Mouse (Mus musculus) regulatory T cell (primary cell): Measurements from ENCODE around the gene Pabpn1.

Experiments
- in situ Hi-C: fragments of 300-600 bp; cut with MboI, MseI; formaldehyde crosslinking; loops from one replicate; pipeline ENCODE4 v1.15.1; 2025; ENCODE audit warnings: high pct_unique_total_duplicates

The Pabpn1 gene

DNA sequence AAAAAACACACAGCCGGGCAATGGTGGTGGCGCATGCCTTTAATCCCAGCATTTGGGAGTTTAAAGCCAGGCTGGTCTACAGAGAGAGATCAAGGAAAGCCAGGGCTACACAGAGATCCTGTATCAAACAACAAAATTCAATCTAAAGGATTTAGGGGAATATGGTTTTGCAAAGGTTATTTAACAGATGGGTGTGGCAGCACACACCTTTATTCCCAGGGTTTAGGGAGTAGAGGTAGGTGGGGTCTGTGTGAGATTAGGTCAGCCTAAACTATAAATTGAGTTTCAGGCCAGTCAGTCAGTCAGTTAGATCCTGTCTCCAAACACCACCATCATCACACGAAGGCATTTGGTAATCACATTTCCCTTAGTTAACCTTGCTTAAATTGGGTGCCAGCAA is at the start of gene Pabpn1:
Gene Pabpn1 (plus strand): TSS at position 301 of the 400 bp plus-strand sequence.
- in situ Hi-C loops: loop anchor here (25.0 kb wide), 1 partner anchor 695 kb away; the partner anchor contains the start of genes Emc9, Fitm1, Psme1 and Psme2

DNA sequence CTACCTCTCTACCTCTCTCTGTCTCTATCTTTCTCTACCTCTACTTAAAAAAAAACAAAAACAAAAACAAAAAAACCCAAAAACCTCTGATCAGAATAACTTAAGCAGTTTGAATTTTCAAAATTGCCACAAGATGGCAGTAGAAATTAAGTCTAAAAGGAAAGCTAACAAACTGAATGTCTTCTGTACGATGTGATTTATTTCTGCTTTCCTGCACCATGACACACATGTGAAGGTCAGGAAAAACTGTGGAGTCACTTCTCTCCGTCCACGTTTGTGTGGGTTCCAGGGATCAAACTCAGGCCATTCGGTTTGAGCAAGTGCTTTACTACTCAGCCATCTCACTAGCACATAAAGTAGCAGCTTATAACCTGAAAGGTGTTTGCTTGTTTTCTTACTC is 48.8 kb upstream of the Pabpn1 start:
- in situ Hi-C loops: no loop called here

DNA sequence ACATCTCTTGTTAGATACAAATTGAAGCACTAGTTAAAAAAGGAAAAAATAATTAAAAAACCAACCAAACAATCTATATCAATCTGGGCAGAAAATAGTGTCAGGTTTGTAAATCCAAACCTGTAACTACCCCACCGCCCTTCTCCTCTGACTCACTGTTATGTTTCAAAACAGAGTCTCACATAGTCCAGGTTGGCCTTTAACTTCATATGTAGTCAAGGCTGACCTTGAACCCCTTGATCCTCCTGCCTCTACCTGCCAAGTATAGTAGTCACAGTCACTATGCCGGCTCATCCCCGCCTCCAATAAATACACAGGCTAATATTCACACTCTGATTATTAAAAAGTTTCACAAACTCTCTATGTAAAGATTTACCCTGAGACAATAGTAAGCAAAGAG is 36.6 kb upstream of the Pabpn1 start:
- in situ Hi-C loops: no loop called here

DNA sequence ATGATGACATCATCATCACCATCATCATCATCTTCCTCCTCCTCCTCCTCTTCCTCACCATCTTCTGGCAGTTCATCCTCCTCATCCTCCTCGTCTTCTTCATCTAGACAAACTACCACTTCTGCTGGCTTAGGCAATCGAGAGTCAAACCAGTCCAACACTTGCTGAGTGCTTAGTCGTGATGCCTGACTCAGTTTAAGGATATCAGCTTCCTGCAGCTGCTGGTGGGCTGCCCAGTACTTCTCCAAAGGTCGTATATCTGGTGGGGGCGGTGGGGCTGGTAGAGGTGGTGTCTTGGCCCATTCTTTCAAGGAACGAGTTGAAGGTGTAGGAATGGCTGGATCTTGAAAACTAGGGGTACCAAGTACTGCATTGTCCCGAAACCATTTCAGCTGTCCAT is 35.6 kb upstream of the Pabpn1 start:
- in situ Hi-C loops: no loop called here

DNA sequence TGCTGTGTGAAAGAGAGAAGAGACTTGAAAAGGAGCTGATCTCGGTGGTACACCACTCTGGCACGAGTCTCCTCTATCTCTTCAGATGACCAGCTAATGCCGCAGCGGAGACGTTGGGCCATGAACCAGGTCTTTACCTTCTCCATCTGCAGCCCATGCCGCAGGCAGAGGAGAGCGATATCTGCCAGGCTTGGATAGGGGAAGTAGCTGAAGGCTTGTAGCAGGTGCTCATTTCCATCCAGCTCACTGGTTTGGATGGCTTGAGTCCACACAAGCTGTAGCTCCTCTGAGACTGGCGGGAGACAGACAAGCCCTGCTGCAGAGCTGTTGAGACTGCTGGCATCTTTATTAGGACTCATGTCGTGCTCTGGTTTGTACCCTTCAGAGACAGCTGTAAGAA is 34.4 kb upstream of the Pabpn1 start:
- in situ Hi-C loops: no loop called here

DNA sequence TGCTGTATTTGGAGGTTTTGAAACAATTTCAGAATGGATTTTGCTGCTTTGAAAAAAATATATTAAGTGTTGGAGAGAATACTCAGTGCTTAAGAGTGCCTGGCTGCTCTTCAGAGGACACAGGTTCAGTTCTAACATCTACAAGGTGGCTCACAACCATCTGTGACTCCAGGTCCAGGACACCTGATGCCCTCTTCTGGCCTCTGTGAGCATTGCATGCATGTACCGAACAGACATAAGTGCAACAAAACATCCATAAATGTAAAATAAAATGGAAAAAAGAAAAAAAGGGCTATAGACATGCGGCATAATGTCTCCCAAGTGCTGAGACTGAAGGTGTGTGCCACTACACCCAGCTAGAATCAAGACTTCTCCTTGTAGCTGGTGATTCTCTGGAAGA is 31.8 kb upstream of the Pabpn1 start:
- in situ Hi-C loops: no loop called here

DNA sequence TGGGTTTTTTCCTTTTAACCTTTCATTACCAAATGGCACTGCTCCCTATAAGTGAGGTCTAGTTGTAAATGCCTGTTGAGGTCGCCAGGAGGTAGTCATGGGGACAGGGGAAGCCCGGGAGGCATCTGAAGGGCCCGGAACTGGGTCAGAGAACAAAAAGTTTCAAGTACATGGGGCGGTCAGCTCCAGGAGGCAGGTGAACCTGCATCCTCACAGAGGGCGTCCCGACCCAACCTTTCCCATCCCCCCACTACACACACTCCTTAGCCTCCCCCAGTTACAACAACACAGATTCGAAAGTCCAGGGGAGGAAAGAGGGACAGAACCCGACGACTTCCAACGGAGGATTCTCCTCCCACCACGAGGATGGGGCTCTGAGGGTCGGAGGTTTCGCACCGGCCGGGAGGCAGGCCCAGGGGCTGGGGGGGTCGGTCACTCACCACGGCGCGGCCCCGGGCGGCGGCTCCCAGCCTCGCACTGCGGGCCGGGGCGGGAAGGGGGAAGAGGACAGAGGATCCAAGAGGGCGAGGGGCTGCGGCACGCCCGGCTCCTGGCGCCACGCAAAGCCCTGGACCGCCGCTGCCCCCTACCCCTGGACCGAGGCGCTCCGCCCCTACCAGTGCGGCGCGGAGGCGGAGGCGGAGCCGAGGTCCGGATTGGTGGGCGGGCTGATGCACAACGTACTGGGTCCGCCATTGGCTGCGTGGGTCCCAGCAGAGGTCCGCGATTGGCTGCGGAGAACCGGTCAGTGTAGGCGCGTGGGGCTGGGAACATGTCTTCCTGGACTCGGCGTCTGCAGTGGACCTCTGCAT is 28.6 kb upstream of the Pabpn1 start:
- in situ Hi-C loops: no loop called here

DNA sequence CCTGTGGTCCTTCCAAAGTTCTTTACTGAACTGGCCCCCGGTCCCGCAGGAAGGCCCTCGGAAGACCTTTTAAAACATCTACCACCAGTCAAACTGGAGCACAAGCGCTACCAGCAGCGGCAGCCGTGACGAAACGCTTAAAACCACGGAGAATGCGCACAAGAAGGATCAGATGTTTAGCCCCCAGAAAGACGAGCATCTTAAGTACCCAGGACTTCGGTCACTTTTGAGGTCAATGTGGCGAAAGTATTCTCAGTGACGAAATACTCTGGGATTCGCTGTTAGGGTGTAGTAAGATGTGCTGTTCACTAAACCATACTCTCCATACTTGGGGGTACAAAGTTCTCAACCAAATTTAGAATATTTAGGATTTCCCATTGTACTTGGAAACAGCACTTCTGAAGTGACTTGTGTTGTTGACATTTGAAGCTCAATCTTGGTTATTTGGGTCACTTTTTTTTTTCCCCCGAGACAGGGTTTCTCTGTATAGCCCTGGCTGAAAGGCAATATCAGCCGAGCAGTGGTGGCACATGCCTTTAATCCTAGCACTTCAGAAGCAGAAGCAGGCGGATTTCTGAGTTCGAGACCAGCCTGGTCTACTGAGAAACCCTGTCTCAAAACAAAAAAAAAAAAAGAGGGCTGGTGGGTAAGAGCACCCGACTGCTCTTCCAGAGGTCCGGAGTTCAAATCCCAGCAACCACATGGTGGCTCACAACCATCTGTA is 27.8 kb upstream of the Pabpn1 start:
- in situ Hi-C loops: no loop called here

DNA sequence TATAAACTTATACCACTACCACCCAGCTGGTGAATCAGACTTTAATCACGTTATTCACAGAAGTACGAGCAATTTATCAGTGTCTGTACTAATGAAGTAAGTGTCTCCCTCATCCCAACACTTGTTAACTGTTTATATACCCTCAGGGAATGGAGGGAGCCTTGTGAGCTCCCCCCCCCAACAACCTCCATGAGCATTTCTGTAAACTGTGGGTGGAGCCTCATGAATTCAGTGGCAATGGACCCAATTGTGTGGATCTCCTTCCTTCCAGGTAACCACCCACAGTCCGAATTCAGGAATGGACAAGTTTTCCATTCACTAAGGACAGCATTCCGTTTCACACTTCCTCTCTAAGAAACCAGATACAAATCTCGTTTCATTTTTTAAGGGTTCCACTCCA is 26.7 kb upstream of the Pabpn1 start:
- in situ Hi-C loops: no loop called here

DNA sequence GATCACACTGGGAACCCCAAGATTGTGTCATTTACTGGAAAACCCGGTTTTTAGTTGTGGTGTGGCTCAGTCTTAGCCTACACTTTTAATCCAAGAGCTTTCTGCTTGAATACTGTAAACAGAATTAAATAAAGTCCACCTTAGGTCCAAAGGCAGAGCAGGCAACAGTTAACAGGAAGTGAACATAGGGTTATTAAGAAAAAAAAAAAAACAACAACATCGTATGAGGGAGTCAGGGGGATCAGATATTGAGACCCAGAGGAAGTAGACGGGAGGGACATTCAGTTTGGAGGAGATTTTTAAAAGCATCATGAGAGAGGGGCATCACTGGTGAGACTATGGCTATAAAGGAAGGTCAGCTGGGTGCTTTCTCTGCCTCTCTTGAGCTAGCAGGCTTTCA is 26.0 kb upstream of the Pabpn1 start:
- in situ Hi-C loops: no loop called here

DNA sequence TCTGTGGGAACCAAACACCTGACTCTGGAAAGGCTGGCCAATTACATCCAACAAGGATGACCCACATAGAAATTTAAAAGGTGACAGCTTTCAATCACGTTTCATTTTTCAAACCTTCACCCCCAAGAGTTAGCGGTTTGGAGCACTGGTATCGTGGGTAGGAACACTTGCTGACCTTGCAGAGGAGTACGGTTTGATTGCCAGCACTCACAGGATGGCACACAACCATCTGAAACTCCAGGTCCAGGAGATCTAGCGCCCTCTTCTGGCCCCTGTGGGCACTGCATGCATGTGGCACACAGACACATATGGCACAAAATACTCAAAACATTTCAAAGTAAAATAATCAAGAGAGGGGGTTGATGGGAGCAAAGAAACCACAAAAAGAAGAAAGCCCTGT is 25.4 kb upstream of the Pabpn1 start:
- in situ Hi-C loops: no loop called here

DNA sequence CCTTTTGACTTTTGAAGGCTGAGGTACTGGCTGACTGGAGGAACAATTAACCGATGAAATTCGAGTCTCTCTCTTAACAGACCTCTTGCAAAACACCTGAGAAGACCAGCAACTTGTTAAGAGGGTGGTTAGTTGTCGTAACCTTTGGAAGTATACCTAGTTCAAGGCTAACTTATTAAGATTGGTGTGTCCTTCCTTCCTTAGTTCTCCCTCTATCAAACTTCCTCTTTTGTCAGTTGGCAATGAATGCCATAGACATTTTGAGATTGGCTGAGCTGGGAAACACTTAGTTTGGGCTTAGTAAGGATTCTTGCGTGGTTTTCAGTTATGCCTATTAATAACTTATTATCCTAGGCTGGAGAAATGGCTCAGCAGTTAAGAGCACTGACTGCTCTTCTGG is 24.3 kb upstream of the Pabpn1 start:
- in situ Hi-C loops: no loop called here

DNA sequence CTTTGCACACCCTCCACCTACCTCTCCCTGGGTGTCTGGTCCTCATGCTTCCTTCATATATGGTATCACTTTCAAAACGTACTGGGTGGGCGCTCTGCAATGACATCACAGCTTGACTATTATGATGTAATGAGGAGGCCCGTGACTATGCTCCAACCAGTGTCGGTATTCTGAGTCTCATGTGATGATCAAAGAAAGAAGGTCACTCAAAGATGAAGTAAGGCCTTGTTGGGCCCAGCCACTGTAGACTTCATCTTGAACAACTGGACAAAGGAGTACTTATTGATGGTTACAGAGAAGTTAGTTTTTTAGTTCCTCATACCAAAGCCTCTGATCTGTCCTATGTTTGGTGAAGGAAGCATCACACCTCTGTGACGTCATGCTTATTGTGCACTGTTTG is 21.4 kb upstream of the Pabpn1 start, which contains the start of gene Homez:
Gene Homez (minus strand): TSS at position 101 of the 400 bp plus-strand sequence.
- in situ Hi-C loops: no loop called here

DNA sequence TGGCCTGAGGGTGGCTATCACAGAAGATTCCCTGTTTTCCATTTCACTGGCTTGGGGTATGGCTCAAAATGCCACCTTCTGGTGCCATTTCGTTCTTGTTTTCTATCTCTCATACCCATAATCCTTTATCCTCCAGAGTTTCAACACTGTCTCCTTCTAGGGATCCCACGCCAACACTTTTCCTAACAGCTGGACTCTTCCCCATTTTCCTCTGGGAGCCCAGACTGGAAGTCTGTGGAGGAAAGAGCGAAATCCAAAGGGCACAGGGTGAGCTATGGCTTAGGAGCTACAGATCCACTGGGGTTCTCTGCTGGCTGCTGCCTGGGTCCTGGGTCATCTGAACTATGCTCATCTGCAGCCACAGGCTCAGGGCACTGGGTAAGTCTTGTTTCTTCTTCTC is 18.1 kb upstream of the Pabpn1 start:
- in situ Hi-C loops: no loop called here

DNA sequence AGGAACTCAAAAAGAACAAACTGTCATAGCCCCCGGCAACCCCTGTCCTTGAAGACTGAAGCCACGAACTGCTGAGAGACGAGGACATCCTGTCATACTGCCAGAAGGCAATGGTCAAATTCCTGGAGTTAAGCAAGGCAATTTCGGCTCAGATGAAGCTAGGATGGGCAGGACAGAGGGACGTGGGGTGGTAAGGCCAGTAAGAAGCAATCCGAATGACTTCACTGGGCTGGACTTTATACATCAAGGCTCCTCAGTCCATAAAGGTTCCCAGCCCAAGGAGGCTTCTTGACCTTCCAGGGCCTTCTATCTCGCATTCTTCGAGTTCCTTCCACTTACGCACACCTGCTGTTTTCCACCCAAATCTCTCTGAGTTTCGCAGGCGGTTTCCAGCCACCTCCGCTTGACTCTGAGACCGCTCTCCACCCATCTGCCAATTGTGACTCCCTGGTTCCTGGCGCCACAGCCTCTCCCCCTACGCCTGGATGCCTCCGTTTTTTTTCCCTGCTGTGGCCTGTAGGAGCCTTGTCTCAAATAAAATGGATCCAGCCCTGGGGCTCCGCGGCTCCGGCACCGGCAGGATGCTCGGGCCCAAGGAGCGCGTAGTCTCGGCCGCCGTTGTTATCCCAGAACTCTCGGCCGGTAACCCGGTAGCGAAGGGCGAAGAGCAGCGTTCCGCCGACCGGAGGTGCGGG is 16.3 kb upstream of the Pabpn1 start:
- in situ Hi-C loops: loop anchor here (25.0 kb wide), 1 partner anchor 711 kb away; the partner anchor contains the start of genes Emc9, Fitm1, Psme1 and Psme2

DNA sequence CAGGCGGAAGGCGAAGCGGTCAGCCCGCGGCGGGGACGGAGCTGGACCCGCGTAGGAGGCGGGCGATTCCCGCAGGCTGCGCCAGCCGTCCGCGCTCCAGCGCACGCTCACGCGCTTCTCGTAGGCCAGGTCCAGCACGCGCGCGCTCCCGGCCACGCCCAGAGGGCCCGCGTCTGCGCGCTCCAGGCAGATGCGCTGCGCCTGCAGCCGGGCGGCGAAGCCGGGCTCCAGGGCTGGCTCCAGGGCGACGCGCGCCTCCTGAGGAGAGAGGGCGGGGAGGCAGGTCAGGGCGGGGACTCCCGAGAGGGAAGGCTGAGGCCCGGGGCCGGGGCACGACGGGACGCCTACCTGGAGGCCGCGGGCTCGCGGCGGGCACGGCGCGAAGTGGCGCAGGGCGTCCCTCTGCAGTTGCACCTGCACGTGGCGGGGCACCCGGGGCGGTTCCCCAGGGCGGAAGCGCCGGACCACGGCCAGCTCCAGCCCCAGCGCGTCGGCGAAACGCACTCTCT is 15.7 kb upstream of the Pabpn1 start:
- in situ Hi-C loops: loop anchor here (25.0 kb wide), 1 partner anchor 711 kb away; the partner anchor contains the start of genes Emc9, Fitm1, Psme1 and Psme2

DNA sequence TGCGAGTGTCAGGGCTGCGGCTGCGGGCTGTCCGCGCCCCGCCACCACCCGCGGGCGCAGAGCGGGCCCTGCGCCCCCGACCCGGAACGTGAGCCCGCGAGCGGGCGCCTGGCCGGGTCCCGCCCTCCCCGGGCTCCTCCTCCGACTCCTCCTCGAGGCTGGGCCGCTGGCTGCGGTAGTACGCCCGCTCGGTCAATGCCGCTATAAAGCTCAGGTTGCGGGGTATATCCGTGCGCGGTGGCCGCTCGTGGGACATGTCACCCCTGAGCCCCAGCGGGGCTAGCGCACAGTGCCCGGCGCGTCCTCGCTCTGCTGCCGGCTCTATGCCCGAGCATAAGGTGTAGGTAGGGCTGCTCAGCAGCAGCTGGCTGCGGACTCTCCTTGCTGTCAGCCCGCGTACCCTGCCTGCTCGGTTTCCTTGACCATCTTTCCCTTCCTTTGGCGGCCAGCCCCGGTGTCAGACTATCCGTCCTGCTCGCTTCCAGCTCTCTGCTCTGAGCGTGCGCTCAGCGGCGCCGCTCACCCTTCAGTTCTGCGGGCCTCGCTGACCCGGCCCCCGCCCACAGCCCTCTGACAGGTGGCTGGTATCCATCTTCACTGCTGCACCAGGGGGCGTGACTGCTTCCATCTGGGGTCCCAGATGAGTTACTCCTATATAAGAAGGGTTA is 15.1 kb upstream of the Pabpn1 start, which contains the start of gene Ppp1r3e:
Gene Ppp1r3e (minus strand): TSS at position 503 of the 668 bp plus-strand sequence.
- in situ Hi-C loops: loop anchor here (25.0 kb wide), 1 partner anchor 710 kb away; the partner anchor contains the start of genes Emc9, Fitm1, Psme1 and Psme2

DNA sequence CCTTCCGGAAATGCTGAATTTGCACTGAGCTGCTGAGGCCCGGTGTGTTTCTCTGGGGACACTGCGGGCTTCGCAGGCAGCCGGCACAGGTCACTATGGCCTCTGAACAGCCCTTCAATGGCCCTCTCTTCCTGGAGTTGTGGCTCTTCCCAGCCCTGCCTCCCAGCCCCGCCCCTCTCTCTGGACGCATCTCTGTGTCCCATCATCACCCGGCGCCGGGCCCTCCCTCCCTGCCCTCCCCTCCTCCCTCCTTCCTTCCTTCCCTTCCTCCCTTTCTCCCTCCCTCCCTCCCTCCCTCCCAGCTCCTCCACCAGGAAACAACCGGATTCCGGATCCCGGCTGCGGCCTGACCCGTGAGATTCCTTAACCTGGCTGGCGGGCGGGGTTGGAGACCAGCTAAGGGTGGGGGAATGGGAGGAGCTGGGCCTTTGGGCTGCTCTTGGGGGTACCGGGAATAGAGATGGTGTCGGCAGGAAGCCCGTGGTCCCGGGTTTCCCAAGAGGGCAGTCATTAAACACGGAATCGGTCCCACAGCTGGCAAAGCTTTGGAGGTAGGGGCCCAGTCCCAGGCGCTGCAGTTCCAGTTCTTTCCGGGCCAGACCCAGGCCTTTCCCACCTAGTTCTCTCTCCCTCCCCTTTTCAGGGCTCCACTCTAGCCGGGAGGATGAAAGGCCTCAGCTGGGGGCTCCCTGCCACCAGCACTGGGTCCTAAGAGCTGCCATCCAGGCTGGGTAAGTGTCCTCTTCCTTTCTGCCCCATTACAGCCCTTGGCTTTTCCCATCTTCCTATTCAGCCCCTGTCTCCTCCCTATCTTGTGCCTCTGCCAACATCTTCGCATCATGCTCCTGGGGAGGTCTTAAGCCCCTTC is 8.9 kb upstream of the Pabpn1 start, which contains the start of the genes Bcl2l2 and Gm20521:
Gene Bcl2l2 (plus strand): TSS at position 224 of the 868 bp plus-strand sequence.
Gene Gm20521 (plus strand): TSS at position 288 of the 868 bp plus-strand sequence.
- in situ Hi-C loops: loop anchor here (25.0 kb wide), 1 partner anchor 704 kb away; the partner anchor contains the start of genes Emc9, Fitm1, Psme1 and Psme2

DNA sequence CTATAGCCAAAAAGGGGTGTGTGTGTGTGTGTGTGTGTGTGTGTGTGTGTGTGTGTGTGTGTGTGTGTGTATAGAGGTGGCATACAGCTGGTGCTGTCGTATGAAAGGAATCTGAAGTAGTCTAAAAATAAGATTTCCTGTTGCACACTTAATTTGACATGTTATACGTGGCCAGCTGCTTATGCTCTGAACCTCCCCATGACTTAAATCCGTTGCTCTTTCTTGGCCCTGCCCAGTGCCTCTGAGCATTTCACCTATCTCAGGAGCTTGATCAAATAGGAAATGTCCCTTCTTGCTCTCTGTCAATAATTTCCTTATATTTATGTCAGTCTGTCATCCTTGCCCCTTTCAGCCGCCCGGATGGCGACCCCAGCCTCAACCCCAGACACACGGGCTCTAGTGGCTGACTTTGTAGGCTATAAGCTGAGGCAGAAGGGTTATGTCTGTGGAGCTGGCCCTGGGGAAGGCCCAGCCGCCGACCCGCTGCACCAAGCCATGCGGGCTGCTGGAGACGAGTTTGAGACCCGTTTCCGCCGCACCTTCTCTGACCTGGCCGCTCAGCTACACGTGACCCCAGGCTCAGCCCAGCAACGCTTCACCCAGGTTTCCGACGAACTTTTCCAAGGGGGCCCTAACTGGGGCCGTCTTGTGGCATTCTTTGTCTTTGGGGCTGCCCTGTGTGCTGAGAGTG is 8.1 kb upstream of the Pabpn1 start:
- in situ Hi-C loops: loop anchor here (25.0 kb wide), 1 partner anchor 703 kb away; the partner anchor contains the start of genes Emc9, Fitm1, Psme1 and Psme2
